Mouse (Mus musculus): ENCODE results near the gene Abcf2. TPM values are rescaled to one million over a fixed set of nuclear protein-coding genes. Genes with fewer than 3 reads are reported as not detected.
A peak's percentile ranks its signal among the peaks of the same experiment; 100 is the strongest.
"Not testable (repeated sequence)": the region's sequence is repeated elsewhere in the genome, so short reads cannot be mapped to it uniquely, and the experiment has no call there.

The Abcf2 gene
- polyA plus RNA-seq, 1 experiment, result 86.2 TPM

- no peak for DNase-seq (ENCODE audit: extremely low spot score in 1 of 2, low spot score in 1 of 2)
Observed at GRCm38 (mm10) chr5:24589511-24590500, 12.5 kb upstream of the Abcf2 start.

DNA sequence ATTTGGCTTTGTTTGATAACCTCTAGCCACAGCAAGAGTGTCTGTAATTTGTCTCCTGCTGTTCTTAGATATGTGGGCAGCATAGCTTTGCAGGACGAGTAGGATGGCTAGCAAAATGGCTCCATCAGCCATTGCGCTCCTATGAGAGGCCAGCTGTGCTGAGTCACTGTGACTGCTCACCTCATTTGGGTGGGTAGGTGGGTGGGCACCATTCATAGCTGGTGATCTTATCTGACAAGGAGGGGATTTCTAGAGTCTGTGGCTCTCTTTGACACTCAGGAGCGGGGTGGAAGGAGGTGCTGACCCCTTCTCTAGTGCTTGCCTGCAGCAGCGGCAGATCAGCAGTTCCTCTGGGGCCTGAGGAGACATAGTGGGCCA, 9.9 kb upstream of the Abcf2 start:
- DNase-seq (ENCODE audit: extremely low spot score in 1 of 2, low spot score in 1 of 2), result peak in 1 of 2 experiments; percentile 69

DNA sequence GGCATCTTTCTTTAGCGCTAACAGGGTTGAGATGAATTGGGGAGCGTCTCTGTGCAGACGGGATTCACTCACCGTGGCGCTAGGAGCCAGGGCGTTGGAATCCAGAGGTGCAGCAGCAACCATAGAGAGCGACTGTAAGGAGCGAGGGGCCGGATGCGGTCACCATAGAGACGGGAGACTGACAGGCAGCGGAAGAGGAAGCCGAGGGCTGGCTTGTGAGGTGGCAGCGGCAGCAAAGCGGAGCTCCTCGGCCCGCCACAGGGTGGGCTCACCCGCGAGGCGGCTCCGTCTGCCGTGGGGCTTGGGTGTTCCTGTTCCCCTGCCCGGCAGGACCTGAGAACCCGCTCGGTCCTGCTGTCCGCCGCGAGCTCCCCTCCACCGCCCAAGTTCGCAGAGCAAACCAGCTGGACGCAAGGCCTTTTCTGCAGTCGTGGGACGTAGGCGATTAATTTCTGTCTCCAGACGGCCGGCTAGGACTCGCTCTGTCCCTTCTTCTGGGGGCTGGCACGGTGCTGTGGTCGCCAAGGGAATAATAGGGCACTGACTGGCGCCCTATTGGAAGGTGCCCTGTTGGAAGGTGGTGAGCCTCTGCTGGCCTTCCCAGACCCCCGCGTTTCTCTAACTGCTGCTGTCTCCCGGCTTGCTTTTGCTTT, 9.4 kb upstream of the Abcf2 start, which contains the start of gene Chpf2:
Gene Chpf2 (plus strand): TSS at position 195 of the 653 bp plus-strand sequence.
- peak; percentile 71 to 84 for DNase-seq (ENCODE audit: extremely low spot score in 1 of 2, low spot score in 1 of 2)

DNA sequence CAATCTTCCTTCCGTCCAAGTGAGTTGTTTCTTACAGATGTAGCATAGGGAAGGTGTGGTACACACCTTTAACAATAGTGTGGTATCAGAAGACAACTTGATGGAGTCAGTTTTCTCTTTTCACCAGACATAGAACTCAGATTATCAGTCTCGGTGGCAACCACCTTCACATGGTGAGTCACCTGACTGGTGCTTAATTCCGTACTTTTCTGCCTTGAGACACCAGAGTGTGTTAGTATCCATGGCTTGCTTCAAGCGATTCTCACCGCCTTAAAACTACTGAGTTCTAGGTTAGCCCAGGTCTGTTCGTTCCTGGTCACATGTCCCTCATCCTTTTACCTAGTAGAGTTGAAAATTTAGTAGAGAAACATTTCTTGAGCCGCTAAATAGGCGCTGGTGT, 8.8 kb upstream of the Abcf2 start:
- DNase-seq (ENCODE audit: extremely low spot score in 1 of 2, low spot score in 1 of 2), result no peak

DNA sequence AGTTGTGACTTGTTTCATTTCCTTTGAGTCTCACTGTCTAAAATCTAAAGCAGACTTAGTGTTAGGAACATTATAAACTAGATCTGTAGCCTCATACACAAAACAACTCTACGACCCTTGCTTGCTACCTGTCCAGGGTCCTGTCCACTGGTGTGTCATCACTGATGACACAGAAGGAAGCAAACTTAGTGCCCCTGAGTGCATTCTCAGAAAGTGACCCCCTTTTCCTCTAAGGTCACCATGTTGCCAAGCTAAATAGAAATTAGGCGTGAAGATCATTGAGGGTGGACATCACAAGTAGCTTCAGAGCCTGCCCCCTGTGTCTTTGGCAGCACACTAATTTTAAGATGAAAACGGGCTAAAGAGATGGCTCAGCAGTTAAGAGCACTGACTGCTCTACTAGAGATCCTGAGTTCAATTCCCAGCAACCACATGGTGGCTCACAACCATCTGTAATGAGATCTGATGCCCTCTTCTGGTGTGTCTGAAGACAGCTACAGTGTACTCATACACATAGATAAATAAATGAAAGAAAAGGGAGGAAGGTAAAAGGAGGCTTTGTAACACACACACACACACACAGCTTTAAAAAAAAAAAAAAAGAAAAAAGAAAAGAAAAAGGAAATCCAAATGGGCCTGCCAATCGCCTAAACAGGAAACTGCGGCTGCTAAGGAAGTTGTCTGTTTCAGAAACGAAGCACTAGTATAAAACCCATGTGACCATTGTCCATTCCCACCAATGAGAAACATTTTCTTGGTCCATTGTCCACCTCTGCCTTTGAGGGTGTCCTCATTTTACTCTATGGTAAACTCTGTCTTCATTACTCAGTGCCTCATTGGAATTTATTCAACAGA, 1.1 kb upstream of the Abcf2 start:
- no peak for DNase-seq (ENCODE audit: extremely low spot score in 1 of 2, low spot score in 1 of 2)

GRCm38 (mm10) chr5:24576801-24577182, 475 bp downstream of the Abcf2 start:
- no peak for DNase-seq (ENCODE audit: extremely low spot score in 1 of 2, low spot score in 1 of 2)

- DNase-seq (ENCODE audit: extremely low spot score in 1 of 2, low spot score in 1 of 2), result no peak
Observed at GRCm38 (mm10) chr5:24575948-24576347, 1.3 kb downstream of the Abcf2 start.

- no peak for DNase-seq (ENCODE audit: extremely low spot score in 1 of 2, low spot score in 1 of 2)
Observed at GRCm38 (mm10) chr5:24556709-24557108, 20.6 kb downstream of the Abcf2 start, which contains the start of gene 4931409K22Rik. Gene 4931409K22Rik (minus strand): TSS chr5:24556809.

- DNase-seq (ENCODE audit: extremely low spot score in 1 of 2, low spot score in 1 of 2), result not testable (repeated sequence)
Observed at GRCm38 (mm10) chr5:24555335-24555734, 21.9 kb downstream of the Abcf2 start.

- DNase-seq (ENCODE audit: extremely low spot score in 1 of 2, low spot score in 1 of 2), result no peak
Observed at GRCm38 (mm10) chr5:24553621-24554244, 23.5 kb downstream of the Abcf2 start.

- no peak for DNase-seq (ENCODE audit: extremely low spot score in 1 of 2, low spot score in 1 of 2)
Observed at GRCm38 (mm10) chr5:24551317-24551688, 26.0 kb downstream of the Abcf2 start.

DNA sequence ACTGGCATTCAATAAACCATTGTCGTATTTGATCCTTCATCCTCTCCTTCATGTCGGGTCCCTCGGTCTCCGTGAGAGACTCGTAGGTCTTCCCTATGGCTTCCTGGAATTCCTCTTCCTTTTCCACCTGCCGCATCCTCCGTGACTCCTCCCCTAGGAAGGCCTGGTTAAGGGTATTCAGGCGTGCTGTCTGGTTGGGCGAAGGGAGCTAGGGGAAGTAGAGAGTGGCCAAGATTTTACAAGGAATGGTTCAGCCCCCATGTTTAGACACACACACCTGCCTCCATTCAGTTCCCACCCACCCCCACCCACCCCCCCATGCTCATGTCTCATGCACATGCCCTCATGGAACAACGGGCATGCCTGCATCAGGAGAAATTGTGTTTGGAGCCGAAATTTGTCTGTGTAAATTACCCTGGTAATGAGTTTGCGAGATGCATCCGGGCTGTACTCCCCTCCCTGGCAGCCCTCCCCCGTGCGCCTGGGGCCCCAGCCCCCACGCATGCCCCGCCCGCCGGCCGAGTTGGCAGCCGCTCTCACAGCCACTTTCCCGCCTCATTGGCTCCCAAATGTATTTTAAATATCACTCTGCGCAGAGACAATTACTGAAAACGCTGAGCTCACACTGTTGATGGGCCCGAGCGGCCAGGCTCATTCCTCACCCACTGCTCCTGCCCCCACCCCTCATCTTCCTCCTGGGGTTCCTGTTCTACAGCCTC, 26.5 kb downstream of the Abcf2 start:
- DNase-seq (ENCODE audit: extremely low spot score in 1 of 2, low spot score in 1 of 2), result peak in 1 of 2 experiments; percentile 73

DNA sequence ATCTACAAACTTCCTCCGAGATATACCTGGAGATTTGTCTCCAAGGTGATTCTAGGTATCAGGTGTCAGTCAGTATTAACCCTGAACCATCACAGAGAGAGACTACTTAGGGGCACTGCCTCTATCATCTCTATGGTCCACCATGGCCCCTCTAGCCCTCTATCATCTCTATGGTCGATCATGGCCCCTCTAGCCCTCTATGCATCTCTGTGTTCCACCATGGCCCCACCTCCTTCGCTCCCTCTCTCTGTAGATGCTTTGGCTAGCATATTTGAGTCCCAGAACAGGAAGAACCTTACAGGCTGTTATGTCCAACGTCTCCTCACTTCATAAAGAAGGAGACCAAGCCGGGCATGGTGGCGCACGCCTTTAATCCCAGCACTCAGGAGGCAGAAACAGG, 34.6 kb downstream of the Abcf2 start:
- no peak for DNase-seq (ENCODE audit: extremely low spot score in 1 of 2, low spot score in 1 of 2)

DNA sequence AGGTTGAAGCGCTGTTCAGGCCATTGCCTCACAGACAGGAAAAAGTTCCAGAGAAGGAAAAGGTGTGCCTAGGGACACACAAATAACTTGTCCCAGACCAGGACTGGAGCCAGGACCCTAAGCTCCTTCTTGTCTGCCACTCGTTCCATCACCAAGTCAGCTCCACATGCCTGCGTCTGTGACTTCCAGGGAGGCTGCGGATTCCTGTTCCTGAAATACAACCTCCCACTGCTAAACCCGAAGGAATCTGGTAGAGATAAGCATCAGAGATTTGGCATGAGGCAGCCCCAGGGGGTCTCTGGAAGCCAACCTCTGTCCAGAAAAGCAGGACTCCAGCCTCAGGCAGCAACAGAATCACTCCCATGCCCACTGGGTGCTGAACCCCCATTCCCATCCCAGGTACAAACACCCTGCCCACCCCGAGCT, 36.1 kb downstream of the Abcf2 start:
- DNase-seq (ENCODE audit: extremely low spot score in 1 of 2, low spot score in 1 of 2), result no peak

DNA sequence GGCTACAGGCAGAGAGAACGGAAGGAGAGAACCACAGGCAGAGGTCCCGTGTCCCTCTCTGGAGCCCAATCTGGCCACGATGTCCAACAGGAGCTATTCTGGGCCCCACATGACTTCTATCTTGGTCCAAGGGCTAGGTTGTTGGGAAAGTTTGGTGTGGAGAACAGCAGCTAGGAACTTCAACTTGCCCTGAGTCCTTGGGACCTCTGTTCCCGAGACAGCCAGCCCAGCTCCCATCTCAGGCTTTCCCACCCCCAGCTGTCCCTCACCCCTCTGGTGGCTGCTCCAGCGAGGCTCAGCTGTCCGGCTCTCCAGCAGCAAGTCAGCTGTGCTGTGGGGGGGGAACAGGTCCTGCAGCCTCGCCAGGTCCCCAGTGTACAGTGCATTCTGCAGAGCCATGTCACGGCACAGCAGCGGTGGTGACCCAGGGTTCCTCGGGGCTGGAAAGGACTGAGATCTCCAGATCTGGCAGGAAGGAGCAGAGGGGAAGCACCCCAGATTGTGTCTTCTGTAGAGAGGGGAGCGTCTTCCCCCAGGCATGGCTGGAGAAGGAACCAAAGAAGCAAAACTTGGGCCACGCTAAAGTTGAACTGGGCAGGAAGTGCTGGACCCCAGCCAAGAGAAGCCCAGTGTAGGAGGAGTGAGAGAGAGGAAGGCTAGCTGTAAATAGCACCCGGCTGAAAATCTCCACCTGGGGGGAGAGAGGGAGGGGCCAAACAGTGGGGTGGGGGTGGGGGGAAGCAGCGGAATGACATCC, 36.7 kb downstream of the Abcf2 start, which contains the start of gene Asb10:
Gene Asb10 (minus strand): TSS at position 592 of the 757 bp plus-strand sequence.
- peak in 1 of 2 experiments; percentile 51 for DNase-seq (ENCODE audit: extremely low spot score in 1 of 2, low spot score in 1 of 2)

- DNase-seq (ENCODE audit: extremely low spot score in 1 of 2, low spot score in 1 of 2), result no peak
Observed at GRCm38 (mm10) chr5:24539571-24540296, 37.5 kb downstream of the Abcf2 start.

- no peak for DNase-seq (ENCODE audit: extremely low spot score in 1 of 2, low spot score in 1 of 2)
Observed at GRCm38 (mm10) chr5:24537618-24538017, 39.6 kb downstream of the Abcf2 start.

GRCm38 (mm10) chr5:24536511-24536910, 40.8 kb downstream of the Abcf2 start:
- DNase-seq (ENCODE audit: extremely low spot score in 1 of 2, low spot score in 1 of 2), result no peak
